8 mouse cellular contexts compared by ENCODE assay signal in genomic region chr14:13960482-13961325, GRCm38 (mm10). TPM values are rescaled to one million over a fixed set of nuclear protein-coding genes. Genes with fewer than 3 reads are reported as not detected.
DNase-seq lines count a peak whose midpoint lies in the region; ATAC-seq lines count a peak whose summit lies in the region.

No protein-coding gene starts in this region.

- peak; percentile 76 for DNase-seq in NIH3T3 (ENCODE audit: low read depth)
- peak; percentile 70 for DNase-seq in cerebellum, adult 9-11 months
- peak; percentile 13 to 59 for DNase-seq in frontal cortex, postnatal 10 days (ENCODE audit: low spot score in 2 of 2)
- peak; percentile 77 for DNase-seq in hindbrain, embryonic 11.5 days (ENCODE audit: low spot score)
- peak; percentile 54 to 57 for DNase-seq in layer of hippocampus, postnatal 25 days (ENCODE audit: extremely low spot score in 1 of 2, low spot score in 1 of 2)
- peak; percentile 63 for DNase-seq in lung, postnatal 36 days
- DNase-seq in retina, embryonic 14.5 days (ENCODE audit: low spot score): peak; percentile 75
- DNase-seq in urinary bladder, adult 2 months (ENCODE audit: low spot score): peak; percentile 57

- H3K9me3 ChIP-seq in hindbrain, embryonic 11.5 days (ENCODE audit: control insufficient read depth, low read length): no peaks in the 10 kb centered on the region

- H3K9ac ChIP-seq in hindbrain, embryonic 11.5 days (ENCODE audit: low read depth, low read length): peak overlapping the region; percentile 99

- H3K4me1 ChIP-seq in hindbrain, embryonic 11.5 days (replicated peaks; ENCODE audit: control insufficient read depth, insufficient read depth, low read length): no peaks in the 10 kb centered on the region

- H3K36me3 ChIP-seq in hindbrain, embryonic 11.5 days (ENCODE audit: control insufficient read depth, insufficient read depth, low read length): no peaks in the 10 kb centered on the region

- H3K4me3 ChIP-seq in hindbrain, embryonic 11.5 days (ENCODE audit: low read depth, low read length): peak overlapping the region; percentile 92

- peak overlapping the region; percentile 90 for H3K27ac ChIP-seq in hindbrain, embryonic 11.5 days (ENCODE audit: low read depth, low read length)

- H3K27me3 ChIP-seq in hindbrain, embryonic 11.5 days (ENCODE audit: control insufficient read depth, insufficient read depth, low read length): no peaks in the 10 kb centered on the region

- H3K4me2 ChIP-seq in hindbrain, embryonic 11.5 days (replicated peaks; ENCODE audit: low read depth, low read length): peak overlapping the region; percentile 51

- under 1% methylated on average over 23 of the region's 75 CpGs for WGBS in hindbrain, embryonic 11.5 days

- ATAC-seq in hindbrain, embryonic 11.5 days (ENCODE audit: low FRiP score): peak; percentile 92

RNA-seq across cellular contexts. Expression of gene Atxn7, which starts 0.5 kb away (rescaled TPM):
- 4.4 and 6.3 TPM in 2 replicates for polyA plus RNA-seq in hindbrain, embryonic 11.5 days (2014; fragmentation: Nextera tagmentation; extraction: Ambion mirVana)
- total RNA-seq in layer of hippocampus, postnatal 25 days (2021): 10 to 100 TPM; 22.1 to 29.4 TPM
- polyA plus RNA-seq in urinary bladder, adult 2 months (2012; rRNA removed): 18.1 and 18.3 TPM in 2 replicates

RNA-seq across cellular contexts. Expression of gene Thoc7, which starts 0.9 kb away (rescaled TPM):
- 253 TPM in 2 replicates for polyA plus RNA-seq in hindbrain, embryonic 11.5 days (2014; fragmentation: Nextera tagmentation; extraction: Ambion mirVana)
- total RNA-seq in layer of hippocampus, postnatal 25 days (2021): 100 to 1,000 TPM; 103 to 107 TPM
- 81.7 and 94.0 TPM in 2 replicates for polyA plus RNA-seq in urinary bladder, adult 2 months (2012; rRNA removed)

RNA-seq across cellular contexts. Expression of gene Gm281, which starts 46.4 kb away (rescaled TPM):
- not detected in 2 replicates for polyA plus RNA-seq in hindbrain, embryonic 11.5 days (2014; fragmentation: Nextera tagmentation; extraction: Ambion mirVana)
- not detected for total RNA-seq in layer of hippocampus, postnatal 25 days (2021)
- polyA plus RNA-seq in urinary bladder, adult 2 months (2012; rRNA removed): not detected in 2 replicates

Comparison
In these comparisons a context has a peak if more than half of its experiments do, and no peak if none do; other contexts are left out.
1. Peak in every context shown above with its lines: DNase-seq, ATAC-seq, H3K4me3 ChIP-seq and H3K27ac ChIP-seq.